Mouse (Mus musculus) lung, postnatal 25 days (tissue): Measurements from ENCODE around the gene Mrps27.
A peak's percentile ranks its signal among the peaks of the same experiment; 100 is the strongest.

Experiments used
- DNase-seq: peaks from one replicate; pipeline ENCODE4 v3.0.0; 2022; ENCODE audit warnings: low spot score

Gene Mrps27

DNA sequence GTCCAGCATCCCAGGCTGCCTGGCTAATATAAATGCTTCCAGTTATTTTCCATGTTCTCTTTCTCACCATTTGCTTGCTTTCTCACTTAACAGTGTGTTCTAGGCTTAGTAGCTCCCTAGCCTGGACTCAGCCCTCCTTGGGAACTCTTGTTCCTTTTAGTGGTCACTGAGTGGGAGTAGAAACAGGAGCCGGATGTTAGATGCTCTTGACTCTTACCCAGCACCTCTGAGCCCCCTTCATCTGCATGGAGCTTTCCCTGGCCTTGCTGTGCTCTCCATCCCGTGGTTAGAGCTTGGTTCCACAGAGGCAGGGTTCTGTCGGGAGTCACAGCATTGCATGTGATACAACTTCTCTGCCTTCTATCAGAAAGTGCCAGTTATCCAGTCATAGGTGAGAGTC lies 7.0 kb downstream of the Mrps27 start:
- no peak for DNase-seq

DNA sequence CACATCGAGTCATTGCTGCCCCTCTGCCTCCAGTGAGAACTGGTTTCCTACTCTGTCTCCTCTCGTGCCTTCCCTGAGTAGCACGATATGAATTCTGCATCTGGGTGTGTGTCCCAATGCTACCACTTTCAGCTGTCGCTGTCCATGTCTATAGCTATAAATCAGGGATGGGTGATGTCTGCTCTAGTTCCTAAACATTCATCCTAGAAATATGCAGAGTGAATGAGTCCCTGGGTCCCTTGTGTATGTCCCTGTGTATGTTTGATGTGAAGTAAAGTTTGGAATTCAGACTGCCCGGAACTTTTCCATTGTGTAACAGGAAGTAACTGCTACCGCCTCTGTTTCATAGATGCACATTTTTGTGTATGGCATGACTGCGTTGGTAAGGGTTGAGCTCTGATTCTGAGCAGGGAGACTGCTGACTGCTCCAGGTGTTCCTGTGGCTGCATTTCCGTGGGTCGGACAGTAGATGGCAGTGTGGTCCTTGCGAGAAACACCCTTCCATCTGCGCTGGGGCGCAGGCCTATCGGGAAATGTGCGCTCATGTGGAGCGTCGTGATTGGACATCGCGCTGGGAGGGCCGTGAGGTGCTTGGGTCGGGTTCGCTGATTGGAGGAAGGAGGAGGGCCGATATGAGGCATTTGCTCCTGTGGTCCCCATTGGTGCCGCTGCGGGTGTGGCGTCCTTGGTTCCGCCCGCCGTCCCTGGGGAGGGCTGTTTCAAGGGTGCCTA lies 8.3 kb downstream of the Mrps27 start:
- DNase-seq: peak; percentile 97

DNA sequence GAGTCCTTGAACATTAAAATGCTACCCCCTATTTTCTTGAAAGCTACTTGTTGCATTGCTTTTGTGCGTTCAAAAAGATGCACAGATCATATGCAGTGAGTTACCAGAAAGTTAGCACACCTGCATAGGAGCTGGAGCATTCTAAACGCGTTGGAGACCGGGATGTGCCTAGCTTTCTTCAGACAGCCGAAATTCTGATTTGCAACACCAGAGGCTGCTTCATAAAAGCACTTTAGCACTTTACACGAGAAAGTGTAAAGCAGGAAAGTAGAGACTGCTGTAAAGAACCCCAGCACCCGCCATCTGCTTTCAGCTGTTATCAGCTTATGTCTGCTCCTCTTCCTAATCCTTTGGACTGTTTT lies 8.9 kb downstream of the Mrps27 start:
- DNase-seq: no peak

DNA sequence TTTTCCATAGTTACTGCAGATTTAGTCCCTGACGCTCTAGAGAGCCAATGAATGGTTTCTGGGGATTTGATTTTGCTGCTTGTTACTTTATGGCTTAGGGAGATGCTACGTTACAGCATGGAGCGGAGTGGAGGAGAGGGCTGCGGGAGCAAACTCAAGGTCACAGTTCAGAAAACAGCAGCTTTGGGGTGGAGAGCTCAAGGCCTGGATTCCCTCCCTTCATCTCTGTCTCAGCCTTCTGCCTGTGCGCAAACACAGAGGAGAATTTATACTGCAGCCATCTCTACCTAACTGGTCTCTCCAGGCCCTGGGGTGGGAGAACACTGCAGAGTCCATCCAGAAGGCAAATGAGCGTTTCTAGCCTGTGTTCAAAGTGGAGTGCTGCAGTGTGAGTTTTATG lies 10.5 kb downstream of the Mrps27 start:
- no peak for DNase-seq

DNA sequence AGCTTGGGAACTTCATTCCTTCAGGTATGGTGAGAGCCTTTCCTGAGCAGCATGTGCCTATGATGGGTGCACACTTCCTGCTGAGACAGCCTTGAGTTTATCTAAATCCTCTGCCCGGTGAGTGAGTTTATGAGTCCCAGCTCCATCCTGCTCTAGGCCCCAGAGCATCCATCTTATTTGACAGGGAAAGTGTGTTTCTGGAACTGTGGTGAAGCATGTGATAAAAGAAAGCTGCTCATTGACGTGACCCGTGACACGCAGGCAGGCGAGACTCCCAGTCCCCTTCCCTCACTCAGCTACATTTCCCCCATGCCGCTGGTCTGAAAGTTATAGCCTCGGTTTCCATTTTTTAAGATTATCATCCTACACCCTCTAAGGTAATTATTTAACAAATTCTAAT lies 11.3 kb downstream of the Mrps27 start:
- no peak for DNase-seq

DNA sequence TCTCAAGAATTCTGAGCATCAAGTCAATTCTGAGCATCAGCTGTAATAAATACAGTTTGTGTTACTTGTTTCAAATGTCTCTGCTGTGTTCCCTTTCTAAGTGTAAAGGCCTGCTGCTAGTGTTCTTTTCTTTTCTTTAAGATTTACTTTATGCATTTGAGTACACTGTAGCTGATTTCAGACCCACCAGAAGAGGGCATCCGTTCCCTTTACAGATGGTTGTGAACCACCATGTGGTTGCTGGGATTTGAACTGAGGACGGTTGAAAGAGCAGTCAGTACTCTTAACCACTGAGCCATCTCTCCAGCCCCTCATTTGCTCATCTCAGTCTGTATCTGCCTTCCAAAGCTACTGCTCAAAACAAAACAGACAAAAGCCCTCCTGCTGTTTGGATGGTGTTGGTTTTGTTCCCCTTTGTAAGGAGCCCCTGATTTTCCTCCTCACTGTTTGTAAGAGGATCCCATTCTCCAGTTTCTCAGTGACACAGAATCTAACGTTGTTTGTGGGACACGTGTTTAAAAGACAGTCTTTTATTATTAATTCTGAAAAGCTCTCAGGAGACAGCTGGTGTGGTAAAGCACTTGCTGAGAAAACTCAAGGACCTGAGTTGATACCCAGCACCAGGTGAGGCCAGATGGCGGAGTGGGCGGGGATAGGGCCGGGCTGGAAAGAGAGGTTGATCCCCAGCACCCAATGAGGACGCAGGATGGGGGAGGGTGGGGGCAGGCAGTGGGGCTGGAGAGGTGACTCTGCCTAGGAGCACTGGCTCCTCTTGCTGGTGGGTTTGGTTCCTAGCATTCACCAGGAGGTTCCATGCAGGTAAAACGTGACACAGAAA lies 12.1 kb downstream of the Mrps27 start:
- no peak for DNase-seq

DNA sequence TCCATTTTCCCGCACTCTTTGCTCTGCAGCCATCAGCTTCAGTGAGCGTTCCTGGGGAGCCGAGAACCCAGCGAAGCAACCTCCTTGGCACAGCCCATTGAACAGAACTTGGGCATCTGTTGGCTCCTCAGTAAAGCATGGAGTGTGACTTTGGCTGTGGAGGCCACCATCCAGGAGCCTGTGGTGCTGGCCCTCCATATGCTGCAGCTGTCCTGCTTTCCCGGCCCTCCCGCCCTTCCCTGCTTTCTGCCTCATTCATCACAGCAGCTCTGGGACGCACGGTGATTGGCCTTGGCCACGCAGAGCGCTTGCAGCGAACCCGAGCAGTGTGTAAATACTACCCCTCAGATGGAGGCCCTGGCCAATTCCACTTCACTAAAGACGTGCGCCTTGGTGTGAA lies 14.3 kb downstream of the Mrps27 start:
- DNase-seq: no peak

DNA sequence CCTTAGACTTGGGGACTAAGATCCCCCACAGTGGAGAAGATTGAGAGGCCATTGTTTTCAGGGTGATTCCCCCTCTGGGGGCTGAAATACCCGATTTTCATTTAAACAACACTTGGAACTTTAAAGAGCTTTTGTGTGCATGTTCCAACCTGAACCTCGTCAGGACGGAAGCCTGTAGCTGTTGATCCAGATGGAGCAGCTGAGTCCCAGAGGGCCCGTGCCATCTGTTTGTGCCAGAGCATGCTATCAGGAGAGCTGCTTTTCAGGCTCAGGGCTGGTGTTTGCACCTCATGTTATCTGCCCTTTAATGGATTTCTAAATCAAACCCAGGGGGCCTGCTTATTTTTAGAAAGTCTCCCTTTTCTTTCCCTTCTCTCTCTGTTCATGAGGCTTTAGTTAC lies 19.3 kb downstream of the Mrps27 start:
- no peak for DNase-seq

DNA sequence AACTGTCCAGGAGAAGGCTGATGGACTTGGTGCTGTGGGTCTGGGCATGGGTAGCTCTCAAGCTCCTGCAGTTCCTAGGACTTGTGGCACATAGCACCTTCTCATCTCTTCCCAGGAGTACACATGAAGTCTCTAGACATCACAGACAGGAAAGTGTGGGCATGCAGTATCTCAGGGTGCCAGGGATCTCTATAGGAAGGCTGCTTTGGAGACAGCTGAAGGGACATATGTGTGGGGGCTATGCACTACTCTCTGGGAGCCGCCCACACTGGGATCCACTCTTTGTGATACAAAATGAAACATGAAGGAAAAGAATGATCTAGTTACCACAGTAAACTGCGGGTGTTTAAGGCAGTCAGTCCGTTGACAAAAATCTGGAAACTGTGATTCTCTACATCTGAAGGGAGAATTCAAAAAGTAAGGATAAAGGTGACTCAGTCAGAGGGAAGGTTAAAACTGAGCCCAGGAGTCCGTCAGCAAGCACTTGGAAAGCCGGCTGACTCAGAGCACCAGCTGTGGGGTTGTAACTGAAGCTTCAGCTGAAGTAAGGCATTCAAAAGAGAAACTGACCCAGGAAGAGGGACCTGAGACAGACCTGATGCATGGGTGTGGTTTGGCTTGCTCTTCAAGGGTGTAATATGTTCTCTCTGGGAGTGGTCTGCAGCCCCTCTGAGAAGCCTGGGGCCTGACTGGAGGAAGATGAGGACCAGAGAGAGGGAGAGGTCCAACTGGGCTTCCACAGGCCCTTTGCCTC lies 22.0 kb downstream of the Mrps27 start:
- no peak for DNase-seq

DNA sequence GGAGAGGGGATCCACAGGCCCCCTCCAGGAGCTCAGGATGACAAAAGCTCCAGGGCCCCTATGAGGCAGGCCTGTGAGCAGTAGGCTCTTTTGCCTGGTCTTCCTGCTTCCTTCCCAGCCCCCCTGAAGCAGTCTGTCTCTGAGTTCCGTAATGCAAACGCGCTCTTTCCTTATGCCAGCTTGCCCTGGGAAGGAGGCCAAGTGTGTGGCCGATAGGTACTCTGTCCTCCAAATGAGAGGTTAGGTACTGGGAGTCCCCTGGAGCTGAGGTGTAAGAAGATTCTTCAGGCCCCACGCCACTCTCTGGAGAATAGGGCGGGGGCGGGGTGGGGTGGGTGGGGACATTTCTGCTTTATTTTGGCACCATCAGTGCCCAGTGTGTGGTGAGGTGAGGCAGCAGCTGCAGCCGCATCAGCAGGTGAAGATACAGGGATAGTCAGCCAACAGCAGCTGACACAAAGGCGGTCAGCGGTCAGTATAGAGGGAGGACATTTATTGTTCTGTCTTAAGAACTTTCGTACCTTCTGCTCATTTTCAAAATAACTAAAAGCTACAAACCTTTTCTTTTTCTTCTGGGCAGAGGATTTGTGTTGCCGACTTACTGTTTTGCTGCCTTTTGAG lies 23.1 kb downstream of the Mrps27 start:
- DNase-seq: no peak

DNA sequence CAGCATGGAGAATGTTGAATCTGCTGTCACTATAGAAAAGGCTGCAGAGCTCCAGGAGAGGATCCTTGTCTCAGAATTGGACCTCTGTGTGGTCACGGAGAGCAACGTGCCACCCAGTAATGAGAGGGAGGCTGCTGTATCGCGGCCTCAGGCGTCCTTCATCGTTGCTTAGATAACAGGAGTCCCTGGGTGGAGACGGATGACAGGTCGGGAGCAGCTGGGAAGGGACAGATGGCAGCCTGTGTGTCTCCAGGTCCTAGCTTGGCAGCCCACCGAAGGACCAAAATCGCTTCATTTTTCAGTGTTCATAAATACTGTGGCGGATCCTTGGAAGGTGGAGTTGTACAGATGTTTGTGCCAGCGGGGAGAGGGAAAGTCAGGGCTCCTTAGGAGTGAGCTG lies 24.5 kb downstream of the Mrps27 start:
- no peak for DNase-seq

DNA sequence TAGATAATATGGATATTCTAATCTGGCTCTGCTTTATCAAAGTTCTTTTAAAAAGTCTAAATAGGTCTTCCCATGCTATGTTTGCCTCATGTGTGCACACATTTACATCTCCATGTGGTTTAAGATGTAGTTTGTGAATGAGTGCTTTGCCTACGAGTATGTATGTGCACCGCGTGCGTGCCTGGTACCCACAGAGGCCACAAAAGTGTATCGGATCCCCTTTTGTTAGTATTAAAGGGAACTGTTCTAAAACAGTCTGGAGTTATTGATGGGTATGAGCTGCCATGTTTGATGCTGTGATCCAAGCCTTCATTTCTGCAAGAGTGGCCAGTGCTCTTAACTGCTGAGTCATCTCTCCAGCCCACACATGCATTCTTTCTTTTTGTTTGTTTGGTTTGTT lies 26.7 kb downstream of the Mrps27 start:
- no peak for DNase-seq

DNA sequence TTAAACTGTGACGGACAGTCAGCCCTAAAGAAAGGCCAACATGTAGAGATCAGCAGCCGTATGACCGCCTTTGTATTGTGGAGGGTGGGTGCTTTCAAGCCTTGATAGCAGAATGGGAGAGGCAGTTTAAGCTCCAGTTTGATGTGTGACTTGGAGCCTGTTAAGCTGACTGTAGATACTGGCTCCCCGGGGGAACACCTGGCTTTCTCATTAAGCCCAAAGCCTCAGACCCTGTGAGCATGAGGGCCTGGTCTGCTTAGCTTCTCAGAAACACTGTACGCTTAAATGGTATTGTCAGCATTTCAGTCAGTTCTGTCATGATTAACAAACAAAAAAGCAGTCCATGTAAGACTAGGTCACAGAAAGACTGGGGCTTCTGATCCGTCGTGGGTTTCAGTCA lies 29.1 kb downstream of the Mrps27 start:
- DNase-seq: no peak

DNA sequence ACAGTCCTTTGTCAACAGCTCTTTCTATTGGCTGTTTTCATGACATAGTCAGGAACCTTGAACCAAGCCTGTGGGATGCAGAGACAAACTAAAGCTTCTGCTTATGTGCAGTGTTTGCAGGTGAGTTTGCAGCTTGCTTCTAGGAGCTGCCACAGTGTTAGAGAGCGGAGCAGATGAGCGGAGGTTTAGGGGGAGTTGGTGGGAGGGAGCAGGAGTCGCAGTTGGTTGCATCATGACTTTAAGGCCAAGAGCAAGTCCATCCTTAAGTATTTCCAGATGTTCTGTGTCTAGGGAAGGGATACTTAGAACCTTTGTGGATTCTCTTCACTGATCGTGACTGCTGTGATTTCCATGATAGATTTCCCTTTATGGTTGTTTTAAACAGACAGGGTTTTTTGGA lies 29.6 kb downstream of the Mrps27 start:
- DNase-seq: no peak

DNA sequence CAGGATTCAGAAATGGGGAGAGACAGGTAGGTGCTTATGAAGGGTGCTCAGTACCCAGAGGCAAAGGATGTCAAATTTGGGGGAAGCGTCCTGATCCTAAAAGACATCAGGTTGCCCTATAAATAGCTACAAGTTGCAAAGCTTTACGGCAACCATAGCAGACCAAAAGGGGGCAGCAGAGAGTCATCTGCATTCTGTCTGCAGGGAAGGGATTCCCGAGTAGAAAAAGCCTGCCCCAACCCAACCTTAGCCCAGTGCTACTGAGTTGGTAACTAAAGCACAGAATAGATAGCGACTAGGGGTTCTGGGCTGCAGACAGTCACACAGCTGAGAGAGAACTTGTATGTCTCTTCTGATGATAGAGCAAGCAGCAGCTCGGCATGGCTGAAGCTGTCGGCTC lies 31.0 kb downstream of the Mrps27 start:
- DNase-seq: peak; percentile 81

DNA sequence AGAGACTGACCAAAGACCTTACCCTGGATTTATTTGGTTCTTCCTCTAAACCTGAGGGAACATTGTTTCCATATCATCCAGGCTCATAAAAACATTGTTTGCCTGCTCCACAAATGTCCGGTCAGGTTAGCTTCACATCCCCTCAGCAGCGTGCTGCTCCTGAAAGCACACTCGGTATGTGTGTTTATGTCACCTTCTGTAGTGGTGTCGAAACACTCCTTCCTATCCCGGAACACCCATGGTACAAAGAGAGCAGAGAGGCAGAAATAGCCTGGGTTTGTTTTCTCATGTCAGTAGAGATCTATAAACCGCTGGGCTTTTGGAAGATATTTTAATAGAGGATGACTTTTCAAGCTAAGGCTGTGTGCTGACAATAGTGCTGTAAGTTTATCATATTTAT lies 32.5 kb downstream of the Mrps27 start:
- no peak for DNase-seq

DNA sequence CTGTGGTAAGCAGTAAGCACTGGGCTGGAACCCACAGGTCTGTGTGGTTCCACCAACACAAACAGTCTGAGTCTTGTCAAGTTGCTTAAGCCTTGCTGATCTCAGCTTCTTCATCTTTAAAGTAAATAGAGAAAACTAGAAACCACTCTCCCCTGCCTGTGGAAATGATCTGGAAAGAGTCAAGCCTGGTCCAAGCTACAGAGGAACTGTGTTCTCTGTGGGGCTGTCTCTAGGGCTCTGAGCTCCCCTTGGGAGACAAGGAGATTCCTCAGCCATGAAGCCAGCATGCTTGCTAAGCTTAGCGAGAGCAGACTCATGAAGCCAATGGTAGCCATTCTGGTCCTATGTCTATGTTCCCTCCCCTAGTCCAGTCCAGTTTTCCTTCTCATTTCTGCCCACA lies 33.6 kb downstream of the Mrps27 start:
- no peak for DNase-seq

DNA sequence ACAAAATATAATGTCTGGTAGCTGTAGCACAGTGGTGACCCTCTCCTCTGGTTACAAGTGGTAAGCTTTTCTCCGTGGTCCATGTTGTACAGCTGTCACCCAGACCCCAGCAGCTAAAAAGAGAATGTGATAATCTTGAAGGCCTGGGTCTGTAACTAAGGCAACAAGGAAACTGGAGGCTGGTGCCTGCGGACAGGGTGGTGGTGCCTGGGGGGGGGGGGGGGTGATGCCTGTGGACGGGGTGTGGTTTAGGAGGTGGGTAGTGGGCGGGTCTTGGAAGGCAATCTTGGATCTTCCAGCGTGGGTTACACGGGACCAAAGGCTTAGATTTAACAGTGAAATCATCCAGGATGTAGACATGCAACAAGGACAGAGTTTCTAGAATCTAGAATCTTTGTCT lies 37.8 kb downstream of the Mrps27 start:
- DNase-seq: no peak

DNA sequence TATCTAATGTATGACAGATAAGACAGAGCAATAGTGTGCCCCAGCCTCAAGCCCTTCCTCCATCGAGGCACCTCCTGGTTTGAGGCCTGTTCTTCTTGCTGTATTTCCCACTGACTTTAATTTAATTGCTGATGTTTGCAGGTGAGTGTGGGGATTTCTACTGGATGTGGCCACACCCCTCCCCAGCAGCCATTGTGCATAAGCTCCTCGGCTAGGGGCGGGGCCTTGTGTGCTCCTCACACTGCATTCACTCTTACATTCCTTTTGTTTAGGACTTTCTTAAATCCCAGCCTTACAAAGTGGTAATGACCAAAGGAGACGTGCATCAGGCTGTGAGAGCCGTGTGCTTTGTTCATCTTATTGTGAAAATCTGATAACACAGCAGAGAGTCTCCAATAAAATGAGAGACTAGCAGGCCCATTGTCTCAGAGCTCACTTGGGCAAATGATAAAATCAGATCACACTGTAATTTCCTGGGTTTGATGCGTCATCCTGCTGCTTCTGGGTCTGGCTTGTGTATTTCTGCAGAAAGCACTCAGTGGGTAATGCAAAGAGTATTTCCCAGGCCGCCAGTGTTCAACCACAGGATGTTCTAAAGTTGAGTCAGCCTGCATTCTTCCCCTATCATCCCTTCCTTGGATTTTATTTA lies 40.1 kb downstream of the Mrps27 start:
- DNase-seq: peak; percentile 58

DNA sequence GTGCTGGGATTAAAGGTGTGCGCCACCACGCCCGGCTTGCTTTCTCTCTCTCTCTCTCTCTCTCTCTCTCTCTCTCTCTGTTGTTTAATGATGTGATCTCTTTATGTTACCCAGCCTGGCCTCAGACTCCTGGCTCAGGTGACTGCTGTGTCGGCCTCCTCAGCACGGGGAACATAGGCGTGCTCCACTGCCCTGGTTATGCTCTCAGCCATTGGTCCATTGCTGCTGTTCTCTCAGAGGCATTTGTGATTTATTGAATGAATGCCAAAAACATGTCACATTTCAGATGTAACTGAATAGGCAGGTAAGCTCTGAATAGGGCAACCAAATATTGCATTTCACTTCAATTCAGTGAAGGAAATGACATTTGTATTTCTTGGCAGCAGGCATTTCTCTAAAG lies 41.3 kb downstream of the Mrps27 start:
- no peak for DNase-seq

DNA sequence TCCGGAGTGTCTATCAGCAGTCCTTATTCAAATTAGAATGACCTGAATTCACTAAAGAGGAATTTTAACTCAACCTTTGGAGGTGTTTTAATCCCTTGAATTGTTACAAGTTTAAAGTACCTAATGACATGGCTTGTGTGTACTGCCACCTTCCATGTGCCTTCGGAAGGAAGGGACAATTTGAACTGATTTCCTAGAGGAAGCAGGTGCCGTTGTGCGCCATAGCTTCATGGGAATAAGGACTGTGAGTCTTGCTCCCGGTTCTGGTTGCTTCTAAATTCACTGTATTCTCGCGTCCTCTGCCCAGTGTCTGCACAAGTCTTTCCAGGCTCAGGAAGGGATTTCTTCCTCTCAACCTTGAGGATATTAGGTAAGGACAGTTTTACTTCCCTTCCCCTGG lies 41.8 kb downstream of the Mrps27 start:
- no peak for DNase-seq
